Mouse (Mus musculus): ENCODE measurements around the gene Armc2. TPM values are rescaled to one million over a fixed set of nuclear protein-coding genes. Genes with fewer than 3 reads are reported as not detected.

The Armc2 gene
- polyA plus RNA-seq, 1 experiment from 2014 or later = 6.5 TPM

- H3K79me2 ChIP-seq (ENCODE audit: inconsistent target) = peaks cover 95% of the 10 kb centered on the region
- H3K36me3 ChIP-seq (ENCODE audit: inconsistent target) = no peaks in the 10 kb centered on the region
- peak overlapping the region; percentile 12; the same call in 1 of the 2 replicates for H3K27ac ChIP-seq
- H3K4me3 ChIP-seq (ENCODE audit: inconsistent target) = peak overlapping the region; percentile 85
- WGBS (ENCODE audit: missing documents) = 27% methylated on average over 5 of the region's 5 CpGs
These were observed 128.7 kb downstream of the Armc2 start for GRCm38 (mm10) chr10:41889566-41889965.

GRCm38 (mm10) chr10:41888365-41888941 lies 129.8 kb downstream of the Armc2 start:
- peaks cover 91% of the 10 kb centered on the region for H3K79me2 ChIP-seq (ENCODE audit: inconsistent target)
- no peaks in the 10 kb centered on the region for H3K36me3 ChIP-seq (ENCODE audit: inconsistent target)
- H3K4me3 ChIP-seq (ENCODE audit: inconsistent target) = peak overlapping the region; percentile 85
- WGBS (ENCODE audit: missing documents) = 3% methylated on average over 4 of the region's 4 CpGs
- H3K27ac ChIP-seq = peak overlapping the region; percentile 89

- peak overlapping the region; percentile 85 for H3K4me3 ChIP-seq (ENCODE audit: inconsistent target)
- WGBS (ENCODE audit: missing documents) = 2% methylated on average over 55 of the region's 65 CpGs
- peak overlapping the region; percentile 89 for H3K27ac ChIP-seq
- peaks cover 79% of the 10 kb centered on the region for H3K79me2 ChIP-seq (ENCODE audit: inconsistent target)
- H3K36me3 ChIP-seq (ENCODE audit: inconsistent target) = no peaks in the 10 kb centered on the region
These were observed 131.0 kb downstream of the Armc2 start for GRCm38 (mm10) chr10:41887080-41887821.

- Histone ChIP-seq H3K79me2 (ENCODE audit: inconsistent target) (peaks cover 61% of the 10 kb centered on the region), H3K36me3 (ENCODE audit: inconsistent target) (no peaks in the 10 kb centered on the region), H3K27ac (peak overlapping the region; percentile 92), H3K4me3 (ENCODE audit: inconsistent target) (no peak overlapping the region)
- WGBS (ENCODE audit: missing documents) = 86% methylated on average over 8 of the region's 8 CpGs
These were observed 134.3 kb downstream of the Armc2 start for GRCm38 (mm10) chr10:41883741-41884575.

GRCm38 (mm10) chr10:41881438-41881837 lies 136.8 kb downstream of the Armc2 start:
- 74% methylated on average over 4 of the region's 4 CpGs for WGBS (ENCODE audit: missing documents)
- Histone ChIP-seq H3K36me3 (ENCODE audit: inconsistent target) (no peaks in the 10 kb centered on the region), H3K27ac (peak overlapping the region; percentile 92), H3K4me3 (ENCODE audit: inconsistent target) (no peak overlapping the region), H3K79me2 (ENCODE audit: inconsistent target) (peaks cover 41% of the 10 kb centered on the region; the same call in 1 of the 2 replicates)

- Histone ChIP-seq H3K27ac (no peak overlapping the region), H3K4me3 (ENCODE audit: inconsistent target) (no peak overlapping the region), H3K79me2 (ENCODE audit: inconsistent target) (peaks cover 34% of the 10 kb centered on the region; the same call in 1 of the 2 replicates), H3K36me3 (ENCODE audit: inconsistent target) (no peaks in the 10 kb centered on the region)
- WGBS (ENCODE audit: missing documents) = 9% methylated on average over 1 of the region's 1 CpGs
These were observed 137.5 kb downstream of the Armc2 start for GRCm38 (mm10) chr10:41880777-41881176.

- H3K79me2 ChIP-seq (ENCODE audit: inconsistent target) = peaks cover 28% of the 10 kb centered on the region; the same call in 1 of the 2 replicates
- H3K27ac ChIP-seq = no peak overlapping the region
- 55% methylated on average over 4 of the region's 4 CpGs for WGBS (ENCODE audit: missing documents)
- H3K4me3 ChIP-seq (ENCODE audit: inconsistent target) = no peak overlapping the region
- no peaks in the 10 kb centered on the region for H3K36me3 ChIP-seq (ENCODE audit: inconsistent target)
These were observed 138.0 kb downstream of the Armc2 start for GRCm38 (mm10) chr10:41880206-41880605.

- Histone ChIP-seq H3K4me3 (ENCODE audit: inconsistent target) (no peak overlapping the region), H3K36me3 (ENCODE audit: inconsistent target) (no peaks in the 10 kb centered on the region), H3K79me2 (ENCODE audit: inconsistent target) (peaks cover 23% of the 10 kb centered on the region; the same call in 1 of the 2 replicates), H3K27ac (no peak overlapping the region)
- 71% methylated on average over 1 of the region's 1 CpGs for WGBS (ENCODE audit: missing documents)
These were observed 138.6 kb downstream of the Armc2 start for GRCm38 (mm10) chr10:41879675-41880074.

GRCm38 (mm10) chr10:41878344-41878743 lies 139.9 kb downstream of the Armc2 start:
- no peak overlapping the region for H3K4me3 ChIP-seq (ENCODE audit: inconsistent target)
- no peaks in the 10 kb centered on the region for H3K36me3 ChIP-seq (ENCODE audit: inconsistent target)
- H3K27ac ChIP-seq = no peak overlapping the region
- H3K79me2 ChIP-seq (ENCODE audit: inconsistent target) = peaks cover 15% of the 10 kb centered on the region; the same call in 1 of the 2 replicates
- WGBS (ENCODE audit: missing documents) = 92% methylated on average over 11 of the region's 11 CpGs

GRCm38 (mm10) chr10:41875624-41876023 lies 142.6 kb downstream of the Armc2 start:
- peaks cover 2% of the 10 kb centered on the region; the same call in 1 of the 2 replicates for H3K79me2 ChIP-seq (ENCODE audit: inconsistent target)
- no peak overlapping the region for H3K27ac ChIP-seq
- H3K36me3 ChIP-seq (ENCODE audit: inconsistent target) = no peaks in the 10 kb centered on the region
- no peak overlapping the region for H3K4me3 ChIP-seq (ENCODE audit: inconsistent target)

- no peak overlapping the region for H3K4me3 ChIP-seq (ENCODE audit: inconsistent target)
- 94% methylated on average over 2 of the region's 2 CpGs for WGBS (ENCODE audit: missing documents)
- no peaks in the 10 kb centered on the region for H3K36me3 ChIP-seq (ENCODE audit: inconsistent target)
These were observed 146.7 kb downstream of the Armc2 start for GRCm38 (mm10) chr10:41871564-41871963.

GRCm38 (mm10) chr10:41870101-41870500 lies 148.1 kb downstream of the Armc2 start:
- WGBS (ENCODE audit: missing documents) = 9% methylated on average over 1 of the region's 2 CpGs
- Histone ChIP-seq H3K4me3 (ENCODE audit: inconsistent target) (no peak overlapping the region), H3K27ac (peak overlapping the region; percentile 31), H3K79me2 (ENCODE audit: inconsistent target) (no peaks in the 10 kb centered on the region), H3K36me3 (ENCODE audit: inconsistent target) (no peaks in the 10 kb centered on the region)

More at GRCm38 (mm10) chr10:41871564-41871963, 146.7 kb downstream of the Armc2 start:
- no peaks in the 10 kb centered on the region for H3K79me2 ChIP-seq (ENCODE audit: inconsistent target)
- no peak overlapping the region for H3K27ac ChIP-seq

GRCm38 (mm10) chr10:41867956-41868355 lies 150.3 kb downstream of the Armc2 start:
- Histone ChIP-seq H3K36me3 (ENCODE audit: inconsistent target) (no peaks in the 10 kb centered on the region), H3K79me2 (ENCODE audit: inconsistent target) (no peaks in the 10 kb centered on the region), H3K4me3 (ENCODE audit: inconsistent target) (no peak overlapping the region), H3K27ac (peak overlapping the region; percentile 54)
- WGBS (ENCODE audit: missing documents) = 53% methylated on average over 5 of the region's 5 CpGs

- Histone ChIP-seq H3K79me2 (ENCODE audit: inconsistent target) (no peaks in the 10 kb centered on the region), H3K4me3 (ENCODE audit: inconsistent target) (no peak overlapping the region), H3K27ac (0 out of 2 replicates have a peak overlapping the region, but pooled peaks have one; percentile 12)
These were observed 151.4 kb downstream of the Armc2 start for GRCm38 (mm10) chr10:41866838-41867154.

More at GRCm38 (mm10) chr10:41866838-41867154, 151.4 kb downstream of the Armc2 start:
- H3K36me3 ChIP-seq (ENCODE audit: inconsistent target) = no peaks in the 10 kb centered on the region

Data from macrophage (primary cell).